Mouse (Mus musculus) R1 (cell line): ENCODE measurements at regions not wholly inside any gene's neighbourhood (a gene's known extent, or its start where the extent isn't known, plus 50 kb on each side); places are given as distances from the start of the nearest gene placed in this dataset.

ENCODE experiments used
- DNase-seq: peaks from one replicate; pipeline ENCODE4 v3.0.0-alpha.2; 2018; ENCODE audit warnings: low read depth, low spot score

DNA sequence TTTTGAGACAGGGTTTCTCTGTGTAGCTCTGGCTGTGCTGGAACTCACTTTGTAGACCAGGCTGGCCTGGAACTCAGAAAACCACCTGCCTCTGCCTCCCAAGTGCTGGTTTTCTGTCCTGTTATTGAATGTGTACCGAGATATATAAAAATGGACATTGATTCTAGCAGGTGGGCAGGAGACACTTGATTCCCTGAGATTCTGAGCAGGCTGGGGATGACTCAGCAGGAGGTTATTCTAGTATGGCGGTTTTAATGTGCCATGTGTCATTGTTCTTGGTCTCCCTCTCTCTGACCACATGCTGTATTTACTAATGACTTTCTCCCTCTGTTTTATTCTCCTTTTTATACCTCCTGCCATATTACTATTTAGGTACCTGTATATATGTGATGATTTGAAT is 517.2 kb upstream of the Pkn2 start:
- DNase-seq, result no peak

GRCm38 (mm10) chr3:143384357-143384756 is 502.6 kb upstream of the Pkn2 start:
- DNase-seq, result no peak

DNA sequence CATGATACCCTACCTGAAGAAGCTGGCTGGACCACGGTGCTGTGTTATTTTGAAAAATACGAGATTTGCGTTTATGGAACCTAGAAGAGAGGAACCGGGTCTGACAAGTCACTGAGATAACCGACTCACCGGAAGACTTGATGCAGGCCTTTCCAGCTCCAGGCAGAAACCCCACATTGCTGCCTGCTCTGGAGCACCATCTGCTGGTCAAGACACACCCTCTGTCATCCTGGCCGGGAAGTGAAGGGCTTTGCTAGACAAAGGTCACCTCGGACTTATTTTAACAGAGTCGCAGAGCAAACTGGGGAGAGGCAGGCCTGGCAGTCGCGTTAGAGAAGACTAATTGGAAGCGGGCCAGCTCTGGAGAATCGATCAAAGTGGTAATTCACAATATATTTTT is 497.4 kb upstream of the Pkn2 start:
- DNase-seq, result peak; percentile 66

DNA sequence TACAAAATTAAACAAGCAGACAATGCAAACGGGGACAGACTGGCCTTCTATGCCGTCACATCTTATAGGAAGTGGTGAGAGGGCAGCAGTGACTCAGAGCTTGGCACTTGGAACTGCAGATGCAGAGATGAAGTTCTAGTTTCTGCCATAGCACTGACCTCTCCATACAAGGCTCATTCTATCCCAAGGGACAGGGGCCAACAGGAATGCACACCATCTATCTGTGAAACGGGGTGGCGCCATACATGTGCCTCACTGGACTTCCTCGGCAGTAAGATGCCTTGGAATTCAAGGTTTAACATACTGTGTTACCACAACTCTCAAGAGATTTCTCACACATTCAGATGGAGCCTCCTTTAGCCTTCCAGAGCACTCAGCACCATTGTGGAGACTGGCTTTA is 495.6 kb upstream of the Pkn2 start:
- no peak for DNase-seq

DNA sequence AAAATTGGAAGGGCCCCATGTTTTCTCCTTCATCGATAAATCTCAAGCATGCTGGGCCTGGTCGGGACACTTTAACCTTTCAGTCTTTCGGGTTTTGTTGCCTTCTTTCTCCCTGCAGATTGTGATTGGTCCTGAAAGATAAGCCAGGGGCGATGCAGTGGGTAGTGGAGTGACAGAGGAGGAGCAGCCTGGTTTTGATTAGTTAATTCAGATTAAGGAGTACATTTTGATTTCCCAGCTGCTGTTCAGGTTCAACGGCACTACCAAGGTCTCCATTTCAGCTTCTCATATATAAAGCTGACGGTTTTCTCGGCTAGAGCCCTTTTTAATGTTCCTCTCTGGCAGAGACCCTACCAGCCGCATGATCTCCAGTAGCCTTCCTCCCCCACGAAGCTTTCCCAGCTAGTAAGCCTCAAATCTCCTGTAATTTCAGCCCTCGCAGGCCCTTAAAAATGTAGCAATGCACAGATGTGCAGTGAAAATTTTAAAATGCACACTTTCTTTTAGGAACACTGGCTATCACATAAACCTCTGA is 493.8 kb upstream of the Pkn2 start:
- DNase-seq, result no peak

GRCm38 (mm10) chr3:143373501-143373900 is 491.7 kb upstream of the Pkn2 start:
- DNase-seq, result no peak

GRCm38 (mm10) chr3:143369002-143369401 is 487.2 kb upstream of the Pkn2 start:
- no peak for DNase-seq

DNA sequence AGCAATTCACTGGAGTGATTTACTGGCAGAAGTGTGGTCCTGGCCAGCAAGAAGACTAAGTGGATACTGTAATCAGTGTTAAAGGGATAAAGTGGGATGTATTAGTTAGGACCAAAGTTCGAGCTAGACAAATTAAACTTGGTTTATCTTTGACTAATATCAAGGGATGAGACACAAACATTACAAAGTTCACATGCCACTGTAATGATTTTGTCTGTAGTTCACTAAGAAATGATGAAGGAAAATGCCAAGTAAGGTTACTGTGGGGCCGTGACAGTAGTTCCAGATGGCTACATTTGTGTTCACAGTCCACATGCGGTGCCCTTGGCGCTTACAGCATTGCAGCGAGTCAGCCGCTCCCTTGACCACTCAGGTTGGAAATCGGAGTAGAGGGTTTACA is 458.2 kb upstream of the Pkn2 start:
- DNase-seq, result no peak

- DNase-seq, result no peak
Observed at GRCm38 (mm10) chr3:143333339-143333738, 451.5 kb upstream of the Pkn2 start.

DNA sequence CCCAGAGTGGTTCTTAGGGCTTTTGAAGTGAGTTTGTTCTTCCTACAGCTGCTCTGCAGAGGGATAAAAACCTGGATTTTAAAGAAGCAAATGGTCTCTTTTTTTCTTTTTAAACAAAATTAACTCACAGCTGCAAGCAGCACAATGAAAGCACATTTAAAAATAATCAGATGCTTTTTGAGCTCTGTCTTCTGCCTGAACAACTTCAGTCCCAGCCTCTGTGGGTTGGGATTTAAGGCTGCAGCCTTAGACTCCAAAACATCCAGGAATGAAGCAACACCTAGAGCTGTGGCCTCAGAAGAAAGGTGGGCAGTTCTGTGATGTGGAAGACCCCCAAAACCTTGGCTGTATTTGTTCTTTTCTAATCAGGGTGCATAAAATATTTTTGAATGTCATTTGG is 446.7 kb upstream of the Pkn2 start:
- DNase-seq, result no peak

DNA sequence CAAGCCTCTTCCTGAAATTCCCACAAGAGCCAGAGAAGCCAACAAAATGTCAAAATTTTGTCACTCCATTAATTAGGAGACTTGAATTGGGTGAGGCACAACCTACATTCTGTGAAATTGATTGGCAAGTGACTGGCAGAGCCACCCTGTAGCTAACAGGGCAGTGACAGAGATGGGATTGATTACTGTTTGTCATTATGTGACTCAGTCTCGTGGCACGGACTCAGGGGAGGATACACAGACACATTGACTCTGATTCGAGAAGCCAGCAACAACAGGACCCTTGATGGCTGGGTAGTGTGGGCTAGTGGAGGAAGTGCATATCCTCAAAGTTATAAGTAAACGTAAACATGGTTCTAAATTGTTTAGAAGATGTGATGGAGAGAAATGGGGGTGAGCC is 445.8 kb upstream of the Pkn2 start:
- DNase-seq, result no peak

GRCm38 (mm10) chr3:143316457-143316856 is 434.7 kb upstream of the Pkn2 start:
- DNase-seq, result no peak

GRCm38 (mm10) chr3:143291793-143292192 is 410.0 kb upstream of the Pkn2 start:
- DNase-seq, result no peak

DNA sequence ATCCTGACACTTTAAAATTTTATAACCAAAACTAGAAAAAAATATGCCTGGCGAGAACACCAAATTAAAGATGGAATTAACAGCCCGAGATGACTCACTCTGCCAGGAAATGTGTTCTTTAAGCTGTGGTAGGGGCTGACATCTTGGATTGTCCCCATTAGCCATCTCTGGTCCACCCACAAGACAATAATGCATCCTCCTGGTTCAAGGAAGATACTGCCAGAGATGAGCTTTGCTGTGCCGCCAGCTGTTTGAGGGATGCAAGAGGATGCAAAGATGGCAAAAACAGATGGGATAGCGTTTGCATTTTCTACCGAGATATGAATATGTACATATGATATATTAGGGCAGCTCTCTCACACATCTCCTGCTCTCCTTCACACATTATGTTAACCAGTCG is 382.3 kb upstream of the Pkn2 start:
- no peak for DNase-seq

- no peak for DNase-seq
Observed at GRCm38 (mm10) chr3:143252643-143253042, 370.8 kb upstream of the Pkn2 start.

DNA sequence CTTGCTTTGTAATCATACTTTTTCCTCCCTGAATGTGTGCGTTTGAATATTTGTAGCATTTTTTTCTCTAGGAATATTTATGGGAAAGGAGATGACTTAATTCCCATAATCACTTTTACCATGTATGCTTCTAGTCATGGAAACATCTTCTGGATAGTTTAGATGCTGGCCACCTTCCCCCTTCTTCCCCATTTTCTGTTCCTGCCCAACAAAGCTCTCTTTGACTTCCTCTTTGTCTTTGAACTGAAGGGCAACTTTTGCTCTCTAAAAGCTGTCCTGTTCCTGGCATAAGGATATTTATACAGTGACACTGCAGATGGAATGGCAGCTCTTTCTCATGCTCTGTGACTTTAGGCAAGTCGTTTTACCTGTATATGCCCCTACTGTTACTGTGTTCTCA is 370.2 kb upstream of the Pkn2 start:
- no peak for DNase-seq

GRCm38 (mm10) chr3:143242691-143243090 is 360.9 kb upstream of the Pkn2 start:
- no peak for DNase-seq

DNA sequence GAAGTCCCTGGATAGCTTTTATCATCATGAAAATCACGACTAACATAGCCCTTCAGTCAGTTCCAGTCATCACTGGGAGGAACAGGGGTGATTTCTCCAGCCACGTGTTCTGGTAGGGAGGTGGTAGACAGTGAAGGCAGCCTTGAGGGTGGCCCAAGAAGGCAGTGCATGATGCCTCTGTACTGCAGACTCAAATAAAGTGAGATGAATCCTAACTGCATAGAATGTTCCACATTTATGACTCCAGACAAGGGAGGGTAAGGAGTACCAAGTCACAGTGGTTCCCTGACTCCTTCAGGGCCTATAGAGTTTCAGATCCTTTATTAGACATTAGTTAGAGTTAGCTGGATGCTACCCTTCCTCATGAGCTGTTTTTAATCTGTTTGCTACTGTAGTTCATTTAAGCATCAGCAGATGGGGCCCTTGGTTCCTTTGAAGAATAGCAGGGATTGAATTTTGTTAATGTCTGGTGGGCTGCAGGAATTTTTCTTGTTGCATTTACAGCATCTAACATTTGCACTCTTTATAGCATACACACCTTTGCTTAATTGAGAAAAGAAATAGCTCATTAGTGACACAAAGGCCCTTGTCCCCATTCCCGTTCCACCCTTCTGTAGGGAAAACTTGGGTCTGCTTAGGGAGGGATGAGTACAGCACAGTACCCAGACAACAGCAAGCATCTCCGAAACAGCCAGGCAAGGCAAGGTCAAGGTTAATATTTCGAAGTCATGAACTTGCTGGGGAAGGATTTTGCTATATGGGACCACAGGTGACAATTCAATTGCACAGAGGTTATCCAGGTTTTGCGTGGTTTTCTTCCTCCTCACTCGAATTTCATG is 359.0 kb upstream of the Pkn2 start:
- DNase-seq, result no peak

DNA sequence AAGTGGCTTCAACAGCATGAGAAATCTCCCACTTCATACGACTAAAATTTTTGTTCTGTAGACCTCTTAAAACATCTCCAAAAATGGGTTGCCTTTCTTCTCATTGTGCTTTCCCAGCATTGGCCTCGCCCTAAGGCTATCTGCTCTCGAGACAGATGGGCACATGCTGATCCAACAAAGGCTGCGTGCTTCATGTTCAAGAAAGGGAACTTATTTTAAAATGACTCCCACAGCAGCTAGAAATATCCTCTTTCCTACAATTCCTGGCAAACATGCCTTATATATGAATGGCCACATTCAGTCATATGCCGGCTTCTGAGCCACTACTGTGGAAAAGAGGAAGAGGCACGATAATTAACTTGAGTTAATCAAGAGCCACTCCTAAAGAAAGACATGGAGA is 356.7 kb upstream of the Pkn2 start:
- no peak for DNase-seq

DNA sequence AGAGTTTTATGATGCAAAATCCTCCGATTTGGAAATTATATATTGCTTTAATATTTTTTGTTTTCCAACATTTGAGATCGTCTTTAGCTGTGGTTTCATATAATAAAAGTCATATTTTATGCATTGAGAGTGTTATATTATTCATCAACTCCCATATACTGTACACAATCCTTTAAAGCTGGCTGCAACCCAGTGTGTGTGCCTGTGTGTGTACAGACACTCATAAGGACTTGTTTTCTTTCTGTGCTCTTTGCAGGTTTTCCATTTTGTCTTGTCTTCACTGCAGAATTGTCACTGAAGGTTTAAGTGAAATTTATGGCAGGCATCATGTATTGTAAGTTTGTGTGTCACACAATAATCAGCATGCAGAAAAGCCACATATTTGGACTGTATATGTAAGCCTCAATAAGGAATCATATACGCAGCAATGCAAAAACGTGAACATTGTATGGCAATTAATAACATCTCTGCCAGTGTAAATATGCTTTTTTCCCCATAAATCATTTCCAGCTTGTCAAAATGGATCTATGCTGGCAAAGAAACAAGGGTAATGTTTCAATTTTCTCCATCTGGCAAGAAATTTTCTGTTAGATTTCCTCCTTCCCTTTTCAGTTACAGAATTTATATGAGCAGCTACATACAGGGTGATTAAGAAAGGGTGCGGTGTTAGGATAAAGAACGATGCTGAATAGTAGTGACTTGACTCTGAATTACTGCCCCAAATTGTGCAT is 342.4 kb upstream of the Pkn2 start:
- no peak for DNase-seq

DNA sequence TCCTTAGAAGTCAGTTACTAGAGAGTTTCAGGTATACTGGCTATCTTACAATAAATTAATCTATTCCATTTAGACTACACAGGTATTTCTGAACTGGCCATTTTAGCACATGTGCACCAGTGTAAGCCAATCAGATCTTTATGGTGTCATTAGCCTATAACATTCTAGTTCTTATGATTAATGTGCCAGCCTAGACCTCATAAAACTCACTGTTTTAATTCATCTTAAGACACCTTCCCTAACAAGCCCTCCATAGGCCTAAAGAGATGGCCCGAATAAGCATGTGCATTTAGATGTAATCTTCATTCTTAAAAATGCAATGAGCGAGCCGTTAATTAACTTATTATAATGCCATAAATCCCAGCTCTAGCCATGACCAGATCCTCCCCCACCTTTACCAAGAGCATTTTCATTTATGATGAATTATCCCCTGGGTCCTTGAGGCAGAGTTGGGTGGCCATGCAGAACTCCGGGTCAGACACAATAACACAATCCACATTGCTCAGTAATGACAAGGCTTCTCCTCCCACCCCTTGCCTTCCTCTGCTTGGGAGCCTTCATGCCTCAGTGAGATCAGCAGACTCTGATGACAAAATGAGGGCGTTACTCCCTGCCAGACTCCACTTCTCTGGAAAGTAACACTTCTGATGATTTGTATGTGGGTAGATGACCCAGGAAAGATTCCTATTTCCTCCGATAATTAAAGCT is 311.6 kb upstream of the Pkn2 start:
- DNase-seq, result no peak

- peak; percentile 3 for DNase-seq
Observed at GRCm38 (mm10) chr3:143188931-143189330, 307.1 kb upstream of the Pkn2 start.
